Comparison of ENCODE assay signal across 8 mouse cellular contexts in the genomic region with DNA sequence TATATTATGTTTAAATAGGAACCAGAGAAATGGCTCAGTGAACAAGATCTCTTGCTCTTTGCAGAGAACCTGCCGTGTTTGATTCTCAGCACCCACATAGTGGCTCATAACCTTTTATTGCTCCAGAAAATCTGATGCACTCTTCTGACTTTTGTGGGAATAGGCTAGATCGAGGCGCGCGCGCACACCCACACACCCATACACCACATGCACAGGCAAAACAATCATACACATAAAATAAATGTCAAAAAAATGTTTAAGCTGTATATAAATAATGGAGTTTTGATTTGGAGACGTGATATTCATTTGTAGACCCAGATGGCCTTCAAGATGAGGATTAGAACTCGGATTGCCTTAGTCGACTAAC. TPM values are rescaled to one million over a fixed set of nuclear protein-coding genes. Genes with fewer than 3 reads are reported as not detected.
DNase-seq lines count a peak whose midpoint lies in the region; ATAC-seq and TF ChIP-seq lines count a peak whose summit lies in the region.

No protein-coding gene starts in this region.

- peaks cover 20% of the 10 kb centered on the region for H3K4me1 ChIP-seq in heart, embryonic 13.5 days
- peaks cover 30% of the 10 kb centered on the region for H3K4me1 ChIP-seq in G1E (ENCODE audit: insufficient read depth, low read depth, low read length)
- peaks cover 14% of the 10 kb centered on the region for H3K4me1 ChIP-seq in hindbrain, embryonic 12.5 days
- H3K4me1 ChIP-seq in midbrain, embryonic 11.5 days (ENCODE audit: control insufficient read depth, insufficient read depth, low read length): peaks cover 6% of the 10 kb centered on the region

- 31% methylated on average over 9 of the region's 9 CpGs for WGBS in heart, embryonic 13.5 days
- 37% methylated on average over 9 of the region's 9 CpGs for WGBS in hindbrain, embryonic 12.5 days
- 25% methylated on average over 9 of the region's 9 CpGs for WGBS in midbrain, embryonic 11.5 days

- no peaks in the 10 kb centered on the region for H3K9me3 ChIP-seq in heart, embryonic 13.5 days
- H3K9me3 ChIP-seq in G1E (replicated peaks): peaks cover 7% of the 10 kb centered on the region
- H3K9me3 ChIP-seq in hindbrain, embryonic 12.5 days (replicated peaks): no peaks in the 10 kb centered on the region
- H3K9me3 ChIP-seq in midbrain, embryonic 11.5 days (ENCODE audit: control insufficient read depth, low read length): no peaks in the 10 kb centered on the region

- DNase-seq in heart, adult 8-10 months (ENCODE audit: low spot score): no peak
- no peak for DNase-seq in G1E (ENCODE audit: low spot score)
- no peak for DNase-seq in midbrain, embryonic 11.5 days (ENCODE audit: low spot score, missing footprints)
- DNase-seq in gastrocnemius, adult 8-10 months (ENCODE audit: low spot score in 2 of 2): no peak
- no peak for DNase-seq in gastrocnemius, postnatal 4 days (ENCODE audit: low spot score in 2 of 2)
- DNase-seq in ovary, postnatal 14 days (ENCODE audit: low spot score): no peak

- H3K27me3 ChIP-seq in heart, embryonic 13.5 days (replicated peaks): peaks cover 46% of the 10 kb centered on the region
- H3K27me3 ChIP-seq in G1E (ENCODE audit: insufficient read depth, low read length): peaks cover 14% of the 10 kb centered on the region
- peaks cover 44% of the 10 kb centered on the region for H3K27me3 ChIP-seq in hindbrain, embryonic 12.5 days
- peaks cover 27% of the 10 kb centered on the region for H3K27me3 ChIP-seq in midbrain, embryonic 11.5 days (ENCODE audit: control insufficient read depth, insufficient read depth, low read length)

- peaks cover 18% of the 10 kb centered on the region for H3K36me3 ChIP-seq in heart, embryonic 13.5 days
- H3K36me3 ChIP-seq in G1E (replicated peaks): peaks cover 29% of the 10 kb centered on the region
- peaks cover 8% of the 10 kb centered on the region; the same call in 1 of the 2 replicates for H3K36me3 ChIP-seq in hindbrain, embryonic 12.5 days
- no peaks in the 10 kb centered on the region for H3K36me3 ChIP-seq in midbrain, embryonic 11.5 days (ENCODE audit: control insufficient read depth, insufficient read depth, low read length)

- H3K9ac ChIP-seq in heart, embryonic 13.5 days: peak overlapping the region; percentile 97
- peak overlapping the region; percentile 91 for H3K9ac ChIP-seq in hindbrain, embryonic 12.5 days
- peak overlapping the region; percentile 89 for H3K9ac ChIP-seq in midbrain, embryonic 11.5 days (ENCODE audit: low read length)

- peak overlapping the region; percentile 80 for H3K4me2 ChIP-seq in heart, embryonic 13.5 days
- H3K4me2 ChIP-seq in hindbrain, embryonic 12.5 days (replicated peaks): peak overlapping the region; percentile 72
- peak overlapping the region; percentile 59 for H3K4me2 ChIP-seq in midbrain, embryonic 11.5 days

- TF ChIP-seq CTCF in G1E (IDR thresholded peaks at IDR 0.05; ENCODE audit: low read depth, low read length): no peak

- ATAC-seq in heart, embryonic 13.5 days (ENCODE audit: extremely low read depth, insufficient number of reproducible peaks, low FRiP score, low TSS enrichment): no peak
- ATAC-seq in G1E (ENCODE audit: extremely low read depth, insufficient number of reproducible peaks, low FRiP score, poor library complexity, severe bottlenecking): no peak
- peak; percentile 54 for ATAC-seq in hindbrain, embryonic 12.5 days (ENCODE audit: low FRiP score)
- ATAC-seq in midbrain, embryonic 11.5 days (ENCODE audit: low FRiP score): peak; percentile 56

- H3K27ac ChIP-seq in heart, embryonic 13.5 days (replicated peaks): no peak overlapping the region
- H3K27ac ChIP-seq in hindbrain, embryonic 12.5 days: no peak overlapping the region
- H3K27ac ChIP-seq in midbrain, embryonic 11.5 days (ENCODE audit: low read depth, low read length): no peak overlapping the region

- peak overlapping the region; percentile 97 for H3K4me3 ChIP-seq in heart, embryonic 13.5 days
- H3K4me3 ChIP-seq in G1E (ENCODE audit: low read depth, low read length): peak overlapping the region; percentile 98
- peak overlapping the region; percentile 97 for H3K4me3 ChIP-seq in hindbrain, embryonic 12.5 days
- H3K4me3 ChIP-seq in midbrain, embryonic 11.5 days (ENCODE audit: low read depth, low read length): peak overlapping the region; percentile 88

RNA-seq across cellular contexts. Expression of a gene that starts 0.4 kb away (rescaled TPM):
- polyA plus RNA-seq in heart, embryonic 13.5 days (2015; fragmentation: Nextera tagmentation; extraction: Ambion mirVana): 26.4 and 29.5 TPM in 2 replicates
- total RNA-seq in heart, adult 8-10 months (2022): 10 to 100 TPM; 23.6 to 29.9 (median 27.6) TPM
- total RNA-seq in G1E (2014; fragmentation: Nextera tagmentation) (39.3 and 41.4 TPM in 2 replicates), G1E (2017) (35.1 and 35.5 TPM in 2 replicates)
- 13.7 and 18.3 TPM in 2 replicates for polyA plus RNA-seq in G1E (2012)
- 23.2 and 26.9 TPM in 2 replicates for polyA plus RNA-seq in hindbrain, embryonic 12.5 days (2016; fragmentation: Nextera tagmentation; extraction: Ambion mirVana)
- polyA plus RNA-seq in midbrain, embryonic 11.5 days (2014; fragmentation: Nextera tagmentation; extraction: Ambion mirVana): 26.0 and 28.3 TPM in 2 replicates
- 10 to 100 TPM; 16.4 to 19.4 (median 18.0) TPM for total RNA-seq in gastrocnemius, adult 8-10 months (2022)
- 10 to 100 TPM; 14.7 to 17.4 TPM for total RNA-seq in gastrocnemius, postnatal 4 days (2021)

RNA-seq across cellular contexts. Expression of a gene that starts 1.0 kb away (rescaled TPM):
- polyA plus RNA-seq in heart, embryonic 13.5 days (2015; fragmentation: Nextera tagmentation; extraction: Ambion mirVana): 0.51 and 0.71 TPM in 2 replicates
- not detected for total RNA-seq in heart, adult 8-10 months (2022)
- total RNA-seq in G1E (2014; fragmentation: Nextera tagmentation) (not detected in 2 replicates), G1E (2017) (0.35 TPM in 1 of 2 replicates, not detected in the other)
- 0.08 TPM in 1 of 2 replicates, not detected in the other for polyA plus RNA-seq in G1E (2012)
- 0.84 and 1.3 TPM in 2 replicates for polyA plus RNA-seq in hindbrain, embryonic 12.5 days (2016; fragmentation: Nextera tagmentation; extraction: Ambion mirVana)
- polyA plus RNA-seq in midbrain, embryonic 11.5 days (2014; fragmentation: Nextera tagmentation; extraction: Ambion mirVana): 0.52 and 1.1 TPM in 2 replicates
- not detected for total RNA-seq in gastrocnemius, adult 8-10 months (2022)
- under 1 TPM in 1 of 2 experiments, not detected in 1; 0.52 TPM for total RNA-seq in gastrocnemius, postnatal 4 days (2021)

RNA-seq across cellular contexts. Expression of a gene that starts 4.6 kb away (rescaled TPM):
- 0.64 and 0.76 TPM in 2 replicates for polyA plus RNA-seq in heart, embryonic 13.5 days (2015; fragmentation: Nextera tagmentation; extraction: Ambion mirVana)
- under 1 TPM; 0.16 to 0.44 (median 0.28) TPM for total RNA-seq in heart, adult 8-10 months (2022)
- total RNA-seq in G1E (2014; fragmentation: Nextera tagmentation) (not detected in 2 replicates), G1E (2017) (0.12 and 0.16 TPM in 2 replicates)
- 0.02 TPM in 1 of 2 replicates, not detected in the other for polyA plus RNA-seq in G1E (2012)
- polyA plus RNA-seq in hindbrain, embryonic 12.5 days (2016; fragmentation: Nextera tagmentation; extraction: Ambion mirVana): 0.76 and 0.90 TPM in 2 replicates
- polyA plus RNA-seq in midbrain, embryonic 11.5 days (2014; fragmentation: Nextera tagmentation; extraction: Ambion mirVana): 0.51 and 0.63 TPM in 2 replicates
- under 1 TPM in 3 of 4 experiments, not detected in 1; 0.11 to 0.17 (median 0.16) TPM for total RNA-seq in gastrocnemius, adult 8-10 months (2022)
- total RNA-seq in gastrocnemius, postnatal 4 days (2021): 1 to 10 TPM; 1.3 to 1.7 TPM

RNA-seq across cellular contexts. Expression of a gene that starts 41.4 kb away (rescaled TPM):
- polyA plus RNA-seq in heart, embryonic 13.5 days (2015; fragmentation: Nextera tagmentation; extraction: Ambion mirVana): 3,078 and 3,363 TPM in 2 replicates
- 100 to 1,000 TPM; 830 to 950 (median 884) TPM for total RNA-seq in heart, adult 8-10 months (2022)
- total RNA-seq in G1E (2014; fragmentation: Nextera tagmentation) (20,210 and 21,324 TPM in 2 replicates), G1E (2017) (8,565 and 9,264 TPM in 2 replicates)
- polyA plus RNA-seq in G1E (2012): 1,062 and 1,118 TPM in 2 replicates
- 3,262 and 3,359 TPM in 2 replicates for polyA plus RNA-seq in hindbrain, embryonic 12.5 days (2016; fragmentation: Nextera tagmentation; extraction: Ambion mirVana)
- polyA plus RNA-seq in midbrain, embryonic 11.5 days (2014; fragmentation: Nextera tagmentation; extraction: Ambion mirVana): 4,628 and 4,661 TPM in 2 replicates
- total RNA-seq in gastrocnemius, adult 8-10 months (2022): 100 to 1,000 TPM; 235 to 456 (median 334) TPM
- 1,000 to 10,000 TPM; 5,472 to 6,062 TPM for total RNA-seq in gastrocnemius, postnatal 4 days (2021)

RNA-seq across cellular contexts. Expression of a gene that starts 52.0 kb away (rescaled TPM):
- polyA plus RNA-seq in heart, embryonic 13.5 days (2015; fragmentation: Nextera tagmentation; extraction: Ambion mirVana): 0.19 and 0.27 TPM in 2 replicates
- not detected for total RNA-seq in heart, adult 8-10 months (2022)
- total RNA-seq in G1E (2014; fragmentation: Nextera tagmentation): not detected in 2 replicates
- total RNA-seq in G1E (2017): 0.05 TPM in 1 of 2 replicates, not detected in the other
- not detected in 2 replicates for polyA plus RNA-seq in G1E (2012)
- polyA plus RNA-seq in hindbrain, embryonic 12.5 days (2016; fragmentation: Nextera tagmentation; extraction: Ambion mirVana): 0.34 and 0.51 TPM in 2 replicates
- 0.11 and 0.56 TPM in 2 replicates for polyA plus RNA-seq in midbrain, embryonic 11.5 days (2014; fragmentation: Nextera tagmentation; extraction: Ambion mirVana)
- not detected for total RNA-seq in gastrocnemius, adult 8-10 months (2022)
- under 1 TPM; 0.12 to 0.18 TPM for total RNA-seq in gastrocnemius, postnatal 4 days (2021)

Comparison
In these comparisons a context has a peak if more than half of its experiments do, and no peak if none do; other contexts are left out.
1. ATAC-seq: peak in hindbrain, embryonic 12.5 days (single experiment) and midbrain, embryonic 11.5 days (single experiment); none in heart, embryonic 13.5 days (single experiment) and G1E (single experiment).
2. Peak in every context shown above with its lines, with median percentiles within 50 percentile points of each other: H3K4me2 ChIP-seq, H3K4me3 ChIP-seq and H3K9ac ChIP-seq.